Mouse (Mus musculus): ENCODE results near the gene Tgfbr3.
"Not testable (repeated sequence)": the region's sequence is repeated elsewhere in the genome, so short reads cannot be mapped to it uniquely, and the experiment has no call there.

The Tgfbr3 gene

DNA sequence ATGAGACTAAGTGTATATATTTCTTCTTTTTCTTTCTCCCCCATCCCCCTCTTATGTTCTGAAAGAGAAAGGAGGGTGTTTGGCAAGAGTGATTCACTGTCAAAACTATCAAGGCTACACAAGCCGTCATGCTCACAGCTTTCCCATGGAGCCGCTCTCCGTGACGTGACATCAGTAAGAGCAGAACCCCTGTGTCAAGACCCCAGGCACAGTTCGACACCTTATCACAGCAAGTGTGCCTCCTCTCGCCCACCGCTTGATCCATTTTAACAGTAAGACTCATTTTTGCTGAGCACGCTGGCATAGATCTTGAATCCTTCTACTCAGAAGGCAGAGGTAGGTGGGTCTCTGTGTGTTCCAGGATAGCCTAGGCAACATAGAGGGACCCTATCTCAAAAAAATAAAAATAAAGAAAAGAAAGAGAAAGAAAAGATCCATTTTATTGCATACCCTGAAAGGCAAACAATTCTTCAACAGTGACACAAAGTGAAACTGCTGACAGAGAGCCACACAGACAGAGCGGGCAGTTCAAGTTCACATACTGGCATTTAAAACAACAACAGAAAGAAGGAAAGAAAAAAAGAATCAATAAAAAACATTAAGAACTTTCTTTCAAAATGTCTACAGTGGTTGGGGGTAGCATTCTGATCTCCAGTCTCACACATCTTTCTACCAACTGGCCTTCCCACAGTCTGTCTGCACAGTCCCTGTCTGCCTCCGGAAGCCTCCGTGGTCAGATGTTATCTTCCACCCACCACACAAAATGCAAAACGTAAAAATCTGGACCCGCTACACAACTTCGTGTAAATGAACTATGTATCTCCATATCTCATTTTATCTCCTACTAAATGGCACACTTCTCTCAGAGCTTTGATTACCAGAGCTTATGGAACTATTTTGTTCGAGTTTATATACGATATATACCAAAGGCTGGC lies 24.7 kb downstream of the Tgfbr3 start:
- DNase-seq (ENCODE audit: low read depth, low spot score) = no peak

DNA sequence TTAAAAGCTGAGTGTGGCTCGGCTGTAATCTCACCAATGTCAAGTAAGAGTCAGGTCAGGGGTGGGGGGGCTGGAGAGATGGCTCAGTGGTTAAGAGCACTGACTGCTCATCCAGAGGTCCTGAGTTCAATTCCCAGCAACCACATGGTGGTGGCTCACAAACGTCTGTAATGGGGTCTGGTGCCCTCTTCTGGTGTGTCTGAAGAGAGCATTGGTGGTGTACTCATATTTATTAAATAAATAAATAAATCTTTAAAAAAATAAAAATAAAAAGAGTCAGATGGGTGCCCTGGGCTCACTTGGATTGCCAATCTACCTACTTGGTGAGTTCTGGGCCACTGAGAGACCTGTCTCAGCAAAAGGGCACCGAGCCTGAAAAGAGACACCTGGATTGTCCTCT lies 25.6 kb downstream of the Tgfbr3 start:
- DNase-seq (ENCODE audit: low read depth, low spot score) = no peak
- no peaks in the 10 kb centered on the region for H3K36me3 ChIP-seq (ENCODE audit: control insufficient read depth, insufficient read depth, low read length, poor library complexity, severe bottlenecking)
- no peaks in the 10 kb centered on the region for H3K27me3 ChIP-seq (ENCODE audit: control insufficient read depth, insufficient read depth, low read length, poor library complexity, severe bottlenecking)

More for the DNA sequence above, 24.7 kb downstream of the Tgfbr3 start:
- no peaks in the 10 kb centered on the region for H3K36me3 ChIP-seq (ENCODE audit: control insufficient read depth, insufficient read depth, low read length, poor library complexity, severe bottlenecking)
- no peaks in the 10 kb centered on the region for H3K27me3 ChIP-seq (ENCODE audit: control insufficient read depth, insufficient read depth, low read length, poor library complexity, severe bottlenecking)

DNA sequence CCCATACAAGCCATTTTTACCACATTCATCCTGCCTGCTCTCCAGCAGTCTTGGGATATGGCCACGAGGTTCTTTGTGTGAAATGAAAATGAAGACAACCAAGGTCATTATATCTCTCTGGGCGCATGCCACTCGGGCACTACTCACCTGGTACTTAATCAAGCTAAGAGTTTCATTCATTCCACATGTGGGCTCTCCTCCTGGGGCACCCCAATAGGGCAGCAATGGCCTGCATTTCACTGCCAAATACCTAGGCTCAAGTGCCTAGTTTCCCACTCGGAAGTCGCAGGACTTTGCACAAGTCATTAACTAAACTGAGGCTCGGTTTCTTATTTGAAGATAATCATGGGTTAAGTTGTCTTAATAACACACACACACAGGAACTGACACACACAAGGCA lies 27.5 kb downstream of the Tgfbr3 start:
- Histone ChIP-seq H3K36me3 (ENCODE audit: control insufficient read depth, insufficient read depth, low read length, poor library complexity, severe bottlenecking) (no peaks in the 10 kb centered on the region), H3K27me3 (ENCODE audit: control insufficient read depth, insufficient read depth, low read length, poor library complexity, severe bottlenecking) (no peaks in the 10 kb centered on the region)
- no peak for DNase-seq (ENCODE audit: low read depth, low spot score)

DNA sequence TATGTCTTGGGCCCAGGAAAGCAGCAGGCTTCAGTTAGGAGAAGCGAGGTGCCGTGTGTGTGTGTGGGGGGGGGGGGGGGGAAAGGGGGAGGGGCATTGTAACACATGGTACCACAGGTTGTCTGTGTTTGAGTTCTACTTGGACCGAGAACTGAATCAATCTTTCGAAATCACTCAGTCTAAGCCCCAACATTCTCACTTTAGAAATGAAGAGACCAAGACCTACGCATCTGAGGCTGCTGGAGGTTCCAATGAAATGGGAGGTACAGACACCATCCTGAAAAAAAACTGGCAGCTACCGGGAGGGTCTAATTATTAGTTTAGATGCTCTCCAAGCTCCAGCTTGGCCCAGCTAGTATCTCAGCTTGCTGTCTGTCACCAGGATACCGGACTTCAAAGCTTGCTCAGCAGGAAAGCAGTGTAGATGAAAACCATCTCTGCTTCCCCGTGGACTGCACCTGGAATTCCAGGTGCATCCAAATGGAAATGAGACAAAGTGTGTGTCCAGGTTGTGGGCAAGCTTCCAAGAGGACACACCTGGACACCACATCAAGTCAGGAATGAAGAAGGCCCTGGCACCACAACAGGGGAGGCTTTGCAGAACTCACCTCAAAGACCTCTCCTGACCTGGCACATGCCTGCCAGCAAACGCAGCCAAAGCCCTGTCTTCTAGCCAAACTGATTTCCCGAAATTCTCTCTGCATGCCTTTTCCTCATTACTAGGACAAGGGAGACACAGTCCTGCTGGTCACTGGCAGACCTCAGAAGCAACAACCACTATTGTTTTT lies 28.5 kb downstream of the Tgfbr3 start:
- no peak for DNase-seq (ENCODE audit: low read depth, low spot score)
- no peaks in the 10 kb centered on the region for H3K36me3 ChIP-seq (ENCODE audit: control insufficient read depth, insufficient read depth, low read length, poor library complexity, severe bottlenecking)

DNA sequence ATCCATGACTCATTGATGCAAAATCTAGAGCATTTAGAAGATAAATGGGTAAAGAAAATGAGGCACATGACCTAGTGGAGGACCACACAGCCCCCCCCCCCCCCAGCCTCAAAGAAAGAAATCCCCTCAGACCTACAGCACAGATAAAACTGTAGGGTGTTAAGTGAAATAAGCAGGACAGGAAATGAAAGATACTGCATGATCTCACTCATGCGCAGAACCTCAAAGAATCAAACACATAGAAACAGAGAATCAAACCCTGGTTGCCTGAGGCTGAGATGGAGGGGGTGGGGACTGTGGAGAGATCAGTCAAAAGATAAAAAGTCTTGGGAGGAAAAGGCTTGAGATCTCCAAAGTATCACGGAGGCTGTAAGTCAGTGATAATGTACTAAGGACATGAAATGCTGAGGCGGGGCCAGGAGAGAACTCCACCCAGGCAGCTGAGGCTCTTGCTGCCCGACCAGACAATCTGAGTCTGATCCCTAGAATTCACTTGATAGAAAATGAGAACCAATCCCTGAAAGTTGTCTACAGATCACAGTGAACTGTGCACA lies 29.9 kb downstream of the Tgfbr3 start:
- DNase-seq (ENCODE audit: low read depth, low spot score) = peak; percentile 13
- Histone ChIP-seq H3K27me3 (ENCODE audit: control insufficient read depth, insufficient read depth, low read length, poor library complexity, severe bottlenecking) (no peaks in the 10 kb centered on the region), H3K36me3 (ENCODE audit: control insufficient read depth, insufficient read depth, low read length, poor library complexity, severe bottlenecking) (no peaks in the 10 kb centered on the region)

More for the DNA sequence above, 28.5 kb downstream of the Tgfbr3 start:
- H3K27me3 ChIP-seq (ENCODE audit: control insufficient read depth, insufficient read depth, low read length, poor library complexity, severe bottlenecking) = no peaks in the 10 kb centered on the region

DNA sequence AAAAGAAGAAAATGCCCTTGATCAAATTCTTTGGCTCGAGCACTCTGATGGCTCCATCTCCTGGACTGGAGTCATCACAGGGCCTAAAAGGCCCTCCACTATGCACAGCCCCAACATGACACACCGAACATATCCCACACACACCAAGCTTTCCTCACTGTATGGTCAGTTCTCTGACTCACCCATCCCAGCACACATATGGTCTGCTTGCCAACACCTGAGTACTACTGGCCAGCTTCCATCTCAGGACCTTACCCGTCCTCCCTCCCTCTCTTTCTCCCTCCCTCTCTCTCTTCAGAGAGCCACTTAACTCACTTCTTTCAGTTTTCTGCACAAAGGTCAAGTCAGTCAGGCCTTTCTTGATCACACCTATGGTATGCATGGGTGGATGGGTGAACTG lies 36.0 kb downstream of the Tgfbr3 start:
- DNase-seq (ENCODE audit: low read depth, low spot score) = no peak
- Histone ChIP-seq H3K27me3 (ENCODE audit: control insufficient read depth, insufficient read depth, low read length, poor library complexity, severe bottlenecking) (no peaks in the 10 kb centered on the region), H3K36me3 (ENCODE audit: control insufficient read depth, insufficient read depth, low read length, poor library complexity, severe bottlenecking) (no peaks in the 10 kb centered on the region)

DNA sequence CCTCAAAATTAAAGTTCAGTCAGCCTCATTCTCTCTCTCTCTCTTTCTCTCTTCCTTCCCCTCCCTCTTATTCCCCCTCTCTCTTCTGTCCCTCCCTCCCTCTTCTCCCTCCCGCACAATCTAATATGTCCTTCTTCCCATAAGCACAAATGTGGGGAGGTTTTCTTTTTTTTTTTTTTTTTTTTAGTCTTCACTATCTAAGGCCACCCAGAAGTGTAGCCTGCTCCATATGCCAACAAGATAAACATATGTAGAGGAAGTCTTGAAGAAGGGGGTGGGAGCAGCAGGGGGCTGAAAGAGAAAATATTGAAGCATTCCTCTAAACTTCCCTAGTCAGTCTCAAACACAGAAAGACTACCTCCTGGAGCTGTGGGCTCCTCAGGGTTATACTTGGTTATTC lies 37.0 kb downstream of the Tgfbr3 start:
- H3K36me3 ChIP-seq (ENCODE audit: control insufficient read depth, insufficient read depth, low read length, poor library complexity, severe bottlenecking) = no peaks in the 10 kb centered on the region
- DNase-seq (ENCODE audit: low read depth, low spot score) = no peak
- H3K27me3 ChIP-seq (ENCODE audit: control insufficient read depth, insufficient read depth, low read length, poor library complexity, severe bottlenecking) = no peaks in the 10 kb centered on the region

DNA sequence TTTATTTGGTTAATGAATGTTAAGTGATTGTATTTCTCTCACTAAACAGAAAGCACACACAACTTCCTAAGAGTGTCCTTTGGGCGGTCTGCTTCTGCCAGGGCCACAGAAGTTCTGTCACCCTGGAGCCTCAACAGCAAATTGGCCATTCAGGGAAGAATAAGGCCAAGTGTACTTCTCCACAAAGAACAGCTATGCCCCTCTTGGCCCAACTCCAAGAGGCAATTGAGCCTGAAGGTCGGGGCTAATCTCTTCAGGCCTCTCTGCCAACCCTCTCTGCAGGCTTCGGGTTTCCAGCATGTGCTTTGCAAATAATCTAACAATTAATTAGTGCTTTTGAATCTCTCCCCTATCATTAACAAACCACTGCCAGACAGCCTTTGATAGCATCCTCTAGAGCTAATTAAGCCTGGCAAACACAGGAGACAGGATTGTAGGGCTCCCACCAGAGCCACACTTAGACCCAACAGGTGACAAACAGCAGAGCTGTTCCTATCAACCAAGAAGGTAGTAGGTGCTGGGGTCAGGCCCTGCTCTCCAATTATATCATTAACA lies 37.6 kb downstream of the Tgfbr3 start:
- Histone ChIP-seq H3K36me3 (ENCODE audit: control insufficient read depth, insufficient read depth, low read length, poor library complexity, severe bottlenecking) (no peaks in the 10 kb centered on the region), H3K27me3 (ENCODE audit: control insufficient read depth, insufficient read depth, low read length, poor library complexity, severe bottlenecking) (no peaks in the 10 kb centered on the region)
- DNase-seq (ENCODE audit: low read depth, low spot score) = no peak

DNA sequence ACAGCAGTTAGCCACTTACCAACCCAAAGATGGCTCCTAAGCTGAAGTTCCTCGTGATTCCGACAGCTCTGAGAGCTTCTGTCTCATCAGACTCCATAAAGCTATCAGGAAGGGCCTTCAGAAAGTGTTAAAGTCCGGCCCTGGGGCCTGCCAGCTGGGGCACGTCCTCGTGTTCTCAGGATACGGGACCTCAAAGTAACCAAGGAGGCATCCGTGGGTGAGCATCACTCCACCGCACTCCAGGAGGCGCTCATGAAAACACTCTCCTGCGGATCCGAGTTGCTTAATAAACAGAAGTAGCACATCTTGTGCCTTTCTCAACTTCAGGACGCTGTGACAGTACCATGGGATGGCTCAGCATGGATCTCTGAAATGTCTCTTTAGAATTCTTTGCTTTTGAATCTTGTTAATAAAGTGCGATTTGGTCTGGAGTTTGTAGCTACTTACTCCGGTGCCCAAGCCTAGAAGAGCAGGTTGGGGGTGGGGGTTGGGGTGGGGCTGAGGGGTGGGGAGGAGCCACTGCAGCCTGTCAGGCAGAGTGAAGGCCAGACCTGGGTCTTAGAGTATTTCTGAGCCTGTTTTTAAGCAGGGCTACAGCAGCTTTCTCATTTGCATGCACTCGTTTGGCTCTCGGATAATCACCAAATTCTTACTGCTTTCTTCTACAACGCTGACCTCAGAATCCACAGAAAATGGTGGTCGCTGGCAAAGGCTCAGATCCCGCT lies 38.7 kb downstream of the Tgfbr3 start:
- DNase-seq (ENCODE audit: low read depth, low spot score) = no peak
- Histone ChIP-seq H3K27me3 (ENCODE audit: control insufficient read depth, insufficient read depth, low read length, poor library complexity, severe bottlenecking) (no peaks in the 10 kb centered on the region), H3K36me3 (ENCODE audit: control insufficient read depth, insufficient read depth, low read length, poor library complexity, severe bottlenecking) (no peaks in the 10 kb centered on the region)

DNA sequence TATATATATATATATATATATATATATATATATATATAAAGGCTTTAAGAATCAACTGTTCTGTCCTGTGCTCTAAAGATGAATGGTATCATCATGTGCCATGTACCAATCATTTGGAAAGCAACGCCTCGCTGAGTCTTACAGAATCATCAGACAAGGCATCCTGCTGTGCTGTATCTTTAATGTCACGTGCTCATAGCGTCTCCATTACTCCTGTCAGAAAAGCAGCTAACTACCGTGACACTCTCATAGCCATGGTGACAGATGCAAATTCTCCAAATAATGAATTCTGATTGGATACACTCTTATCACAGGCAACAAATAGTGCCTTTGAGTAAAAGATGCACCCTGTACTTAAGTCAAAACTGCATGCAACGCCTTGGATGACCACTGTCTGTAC lies 40.7 kb downstream of the Tgfbr3 start:
- no peak for DNase-seq (ENCODE audit: low read depth, low spot score)
- H3K36me3 ChIP-seq (ENCODE audit: control insufficient read depth, insufficient read depth, low read length, poor library complexity, severe bottlenecking) = no peaks in the 10 kb centered on the region
- no peaks in the 10 kb centered on the region for H3K27me3 ChIP-seq (ENCODE audit: control insufficient read depth, insufficient read depth, low read length, poor library complexity, severe bottlenecking)

DNA sequence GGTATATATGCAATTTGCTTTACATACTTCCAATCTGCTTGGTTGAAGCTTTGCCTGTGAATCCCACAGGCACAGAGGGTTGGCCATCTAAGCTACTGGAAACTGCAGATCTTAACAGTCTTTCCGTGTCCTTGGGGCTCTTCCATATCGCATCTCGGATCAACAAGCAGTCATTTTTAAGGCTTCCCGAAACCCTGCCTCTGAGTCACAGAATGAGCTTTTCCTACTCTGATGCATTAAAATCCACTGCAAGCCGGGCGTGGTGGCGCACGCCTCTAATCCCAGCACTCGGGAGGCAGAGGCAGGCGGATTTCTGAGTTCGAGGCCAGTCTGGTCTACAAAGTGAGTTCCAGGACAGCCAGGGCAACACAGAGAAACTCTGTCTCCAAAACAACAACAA lies 41.1 kb downstream of the Tgfbr3 start:
- DNase-seq (ENCODE audit: low read depth, low spot score); H3K27me3 ChIP-seq (ENCODE audit: control insufficient read depth, insufficient read depth, low read length, poor library complexity, severe bottlenecking); H3K36me3 ChIP-seq (ENCODE audit: control insufficient read depth, insufficient read depth, low read length, poor library complexity, severe bottlenecking): not testable (repeated sequence)

DNA sequence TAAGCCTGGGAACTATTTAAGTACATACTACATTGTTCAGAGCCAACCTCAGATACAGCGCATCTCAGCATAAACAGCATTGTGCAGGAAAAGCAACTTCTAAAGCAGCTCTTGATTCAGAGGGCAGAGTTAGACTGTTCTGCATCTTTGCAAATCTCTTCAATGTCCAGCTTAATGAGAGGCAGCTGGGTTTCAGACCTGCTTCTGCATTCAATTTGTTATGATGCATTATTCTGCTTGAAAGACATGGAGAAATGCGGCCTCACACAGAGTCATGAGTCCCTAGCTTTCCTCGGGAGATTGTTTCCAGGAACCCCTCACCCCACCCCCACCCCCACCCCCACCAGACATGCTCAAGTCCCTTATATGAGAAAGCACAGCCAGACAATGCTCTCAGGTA lies 41.6 kb downstream of the Tgfbr3 start:
- DNase-seq (ENCODE audit: low read depth, low spot score) = no peak
- Histone ChIP-seq H3K27me3 (ENCODE audit: control insufficient read depth, insufficient read depth, low read length, poor library complexity, severe bottlenecking) (no peaks in the 10 kb centered on the region), H3K36me3 (ENCODE audit: control insufficient read depth, insufficient read depth, low read length, poor library complexity, severe bottlenecking) (no peaks in the 10 kb centered on the region)

DNA sequence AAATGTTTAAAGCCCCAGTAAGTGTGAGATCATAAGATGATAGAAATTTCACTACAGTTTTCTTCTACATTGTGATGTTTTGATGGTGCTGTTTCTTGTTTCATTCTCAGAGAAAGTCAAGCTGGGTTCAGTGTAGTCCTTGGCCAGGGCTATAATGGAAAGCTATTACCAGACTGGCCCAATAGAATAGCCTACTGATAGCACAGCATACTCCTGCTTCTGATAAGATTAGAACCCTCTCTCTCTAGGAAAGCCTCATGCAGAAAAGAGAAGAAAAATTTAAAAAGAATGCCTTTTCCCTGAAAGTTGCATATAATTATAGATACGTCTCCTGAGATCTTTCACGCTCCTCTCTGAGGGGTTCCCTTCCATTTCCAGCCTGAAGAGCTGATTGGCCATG lies 46.0 kb downstream of the Tgfbr3 start:
- DNase-seq (ENCODE audit: low read depth, low spot score) = no peak
- H3K27me3 ChIP-seq (ENCODE audit: control insufficient read depth, insufficient read depth, low read length, poor library complexity, severe bottlenecking) = no peaks in the 10 kb centered on the region
- no peaks in the 10 kb centered on the region for H3K36me3 ChIP-seq (ENCODE audit: control insufficient read depth, insufficient read depth, low read length, poor library complexity, severe bottlenecking)

DNA sequence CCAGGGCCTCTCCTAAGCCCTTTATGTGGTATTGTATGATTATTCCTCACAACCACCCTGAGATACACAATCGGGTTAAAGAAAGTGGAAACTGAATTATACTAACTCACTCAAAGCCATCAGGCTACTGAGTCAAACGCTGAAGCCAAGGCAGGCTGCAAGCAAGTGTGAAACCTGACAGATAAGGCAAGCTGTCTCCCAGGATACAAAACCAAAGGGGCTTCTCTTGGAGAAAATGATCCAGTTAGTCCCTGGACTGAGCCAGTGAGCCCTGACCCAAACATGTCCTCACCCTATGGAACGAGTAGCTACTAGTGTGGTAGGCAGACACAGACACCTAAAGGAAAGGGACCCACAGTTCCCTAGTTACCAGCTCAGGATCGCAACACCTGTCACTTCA lies 46.4 kb downstream of the Tgfbr3 start:
- Histone ChIP-seq H3K36me3 (ENCODE audit: control insufficient read depth, insufficient read depth, low read length, poor library complexity, severe bottlenecking) (no peaks in the 10 kb centered on the region), H3K27me3 (ENCODE audit: control insufficient read depth, insufficient read depth, low read length, poor library complexity, severe bottlenecking) (no peaks in the 10 kb centered on the region)
- DNase-seq (ENCODE audit: low read depth, low spot score) = no peak
